Mouse (Mus musculus): ENCODE measurements around the gene Ccdc85b. TPM values are rescaled to one million over a fixed set of nuclear protein-coding genes. Genes with fewer than 3 reads are reported as not detected.

Gene Ccdc85b
- polyA plus RNA-seq, 1 experiment: 3.3 TPM

DNA sequence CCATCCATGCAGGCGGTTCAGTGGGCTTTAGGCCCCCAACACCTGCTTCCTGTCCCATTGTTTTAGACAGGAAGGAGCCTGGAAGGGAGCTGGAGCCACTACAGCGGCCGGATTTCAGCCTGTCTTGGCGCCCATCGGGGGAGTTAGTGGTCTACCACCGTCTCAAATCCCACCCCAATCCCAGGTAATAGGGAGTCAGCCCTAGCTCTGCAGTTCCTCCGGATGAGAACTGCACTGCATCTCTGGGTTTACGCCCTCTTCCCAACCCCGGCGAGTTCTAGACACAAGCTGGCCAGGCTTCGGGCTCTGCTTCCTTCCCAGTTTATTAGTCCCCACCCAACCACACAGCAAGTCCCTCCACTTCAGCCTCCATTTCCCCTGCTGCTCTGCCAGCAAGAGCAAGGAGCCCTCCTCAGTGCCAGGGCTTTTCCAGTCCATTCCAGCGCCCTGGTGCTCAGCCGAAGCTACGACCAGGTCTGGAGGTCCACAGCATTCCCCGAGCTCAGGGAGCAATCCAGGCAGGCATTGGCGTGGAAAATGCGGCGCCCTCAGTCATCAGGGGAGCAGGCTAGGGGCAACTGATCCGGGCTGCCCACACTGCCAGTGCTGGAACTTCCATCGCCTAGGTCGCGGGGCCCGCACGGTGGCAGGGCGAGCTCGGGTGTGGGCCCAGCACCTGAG is 1.3 kb downstream of the Ccdc85b start:
- Histone ChIP-seq H3K27me3 (ENCODE audit: control insufficient read depth, insufficient read depth, low read length, poor library complexity, severe bottlenecking) (no peaks in the 10 kb centered on the region), H3K36me3 (ENCODE audit: control insufficient read depth, insufficient read depth, low read length, poor library complexity, severe bottlenecking) (no peaks in the 10 kb centered on the region; the same call in 1 of the 2 replicates), H3K9me3 (replicated peaks; ENCODE audit: control insufficient read depth, insufficient read depth, low read length, poor library complexity, severe bottlenecking) (no peaks in the 10 kb centered on the region), H3K4me1 (ENCODE audit: control insufficient read depth, insufficient read depth, low read length) (no peaks in the 10 kb centered on the region), H3K4me3 (ENCODE audit: low read depth, low read length) (peak overlapping the region; percentile 64), H3K27ac (ENCODE audit: insufficient read depth, low read length) (no peak overlapping the region), H3K9ac (ENCODE audit: low read depth, poor library complexity, severe bottlenecking) (peak overlapping the region; percentile 86)
- no peak for TF ChIP-seq EP300 (IDR thresholded peaks at IDR 0.05; ENCODE audit: insufficient read depth, low read depth, low read length)
- TF ChIP-seq CTCF (IDR thresholded peaks at IDR 0.05; ENCODE audit: low read depth, low read length): no peak
- TF ChIP-seq POLR2A (IDR thresholded peaks at IDR 0.05; ENCODE audit: insufficient read depth, low read length): no peak

DNA sequence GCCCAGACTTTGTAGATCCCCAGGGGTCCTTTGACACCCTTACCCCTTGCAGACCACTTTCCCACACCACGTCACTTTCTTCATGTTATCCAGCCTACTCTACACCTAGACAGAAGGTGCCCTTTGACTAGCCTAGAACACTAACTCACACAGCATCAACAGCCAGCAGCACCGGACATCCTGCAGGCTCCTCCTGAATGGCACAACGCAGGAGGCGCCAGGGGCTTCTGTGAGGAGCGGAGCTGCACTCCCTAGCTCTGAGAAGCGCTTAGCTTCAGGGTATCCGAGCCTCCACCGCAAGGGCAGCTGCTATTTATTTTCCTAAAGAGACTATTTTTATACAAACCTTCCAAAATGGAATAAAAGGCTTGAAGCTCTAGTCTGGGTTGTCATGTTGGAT is 2.1 kb downstream of the Ccdc85b start:
- TF ChIP-seq POLR2A (IDR thresholded peaks at IDR 0.05; ENCODE audit: insufficient read depth, low read length) (no peak), EP300 (IDR thresholded peaks at IDR 0.05; ENCODE audit: insufficient read depth, low read depth, low read length) (no peak), CTCF (IDR thresholded peaks at IDR 0.05; ENCODE audit: low read depth, low read length) (no peak)
- Histone ChIP-seq H3K27ac (ENCODE audit: insufficient read depth, low read length) (no peak overlapping the region), H3K36me3 (ENCODE audit: control insufficient read depth, insufficient read depth, low read length, poor library complexity, severe bottlenecking) (no peaks in the 10 kb centered on the region; the same call in 1 of the 2 replicates), H3K9ac (ENCODE audit: low read depth, poor library complexity, severe bottlenecking) (peak overlapping the region; percentile 86; the same call in 1 of the 2 replicates), H3K27me3 (ENCODE audit: control insufficient read depth, insufficient read depth, low read length, poor library complexity, severe bottlenecking) (no peaks in the 10 kb centered on the region), H3K4me1 (ENCODE audit: control insufficient read depth, insufficient read depth, low read length) (no peaks in the 10 kb centered on the region), H3K4me3 (ENCODE audit: low read depth, low read length) (no peak overlapping the region), H3K9me3 (replicated peaks; ENCODE audit: control insufficient read depth, insufficient read depth, low read length, poor library complexity, severe bottlenecking) (no peaks in the 10 kb centered on the region)

- Histone ChIP-seq H3K4me3 (ENCODE audit: low read depth, low read length) (peak overlapping the region; percentile 2; the same call in 1 of the 2 replicates), H3K36me3 (ENCODE audit: control insufficient read depth, insufficient read depth, low read length, poor library complexity, severe bottlenecking) (no peaks in the 10 kb centered on the region; the same call in 1 of the 2 replicates), H3K27me3 (ENCODE audit: control insufficient read depth, insufficient read depth, low read length, poor library complexity, severe bottlenecking) (no peaks in the 10 kb centered on the region), H3K4me1 (ENCODE audit: control insufficient read depth, insufficient read depth, low read length) (no peaks in the 10 kb centered on the region), H3K9ac (ENCODE audit: low read depth, poor library complexity, severe bottlenecking) (no peak overlapping the region), H3K27ac (ENCODE audit: insufficient read depth, low read length) (no peak overlapping the region), H3K9me3 (replicated peaks; ENCODE audit: control insufficient read depth, insufficient read depth, low read length, poor library complexity, severe bottlenecking) (no peaks in the 10 kb centered on the region)
- TF ChIP-seq EP300 (IDR thresholded peaks at IDR 0.05; ENCODE audit: insufficient read depth, low read depth, low read length) (no peak), CTCF (IDR thresholded peaks at IDR 0.05; ENCODE audit: low read depth, low read length) (no peak), POLR2A (IDR thresholded peaks at IDR 0.05; ENCODE audit: insufficient read depth, low read length) (no peak)
Measured at GRCm38 (mm10) chr19:5455037-5455436, 2.7 kb downstream of the Ccdc85b start.

DNA sequence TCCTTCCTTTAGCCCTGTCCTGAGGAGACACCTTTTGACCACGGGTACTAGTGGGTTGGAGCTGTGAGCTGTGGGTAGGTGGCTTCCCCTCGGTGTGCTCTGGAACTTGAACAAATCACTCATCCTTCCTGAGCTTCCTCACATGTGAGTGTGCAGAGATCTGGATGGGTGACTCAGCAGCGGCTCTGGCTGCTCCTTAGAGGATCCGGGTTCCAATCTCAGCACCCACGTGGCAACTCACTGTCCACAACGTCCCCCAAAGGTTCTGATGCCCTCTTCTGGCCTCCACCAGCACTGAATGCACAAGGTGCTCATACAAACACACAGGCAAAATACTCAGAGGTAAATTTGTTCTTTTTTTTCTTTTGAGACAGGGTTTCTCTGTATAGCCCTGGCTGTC is 5.9 kb downstream of the Ccdc85b start:
- H3K36me3 ChIP-seq (ENCODE audit: control insufficient read depth, insufficient read depth, low read length, poor library complexity, severe bottlenecking): no peaks in the 10 kb centered on the region; the same call in 1 of the 2 replicates
- H3K27me3 ChIP-seq (ENCODE audit: control insufficient read depth, insufficient read depth, low read length, poor library complexity, severe bottlenecking): no peaks in the 10 kb centered on the region
- H3K4me3 ChIP-seq (ENCODE audit: low read depth, low read length): no peak overlapping the region
- H3K4me1 ChIP-seq (ENCODE audit: control insufficient read depth, insufficient read depth, low read length): no peaks in the 10 kb centered on the region
- H3K9ac ChIP-seq (ENCODE audit: low read depth, poor library complexity, severe bottlenecking): no peak overlapping the region
- no peaks in the 10 kb centered on the region for H3K9me3 ChIP-seq (replicated peaks; ENCODE audit: control insufficient read depth, insufficient read depth, low read length, poor library complexity, severe bottlenecking)
- TF ChIP-seq EP300 (IDR thresholded peaks at IDR 0.05; ENCODE audit: insufficient read depth, low read depth, low read length) (no peak), CTCF (IDR thresholded peaks at IDR 0.05; ENCODE audit: low read depth, low read length) (no peak), POLR2A (IDR thresholded peaks at IDR 0.05; ENCODE audit: insufficient read depth, low read length) (no peak)
- no peak overlapping the region for H3K27ac ChIP-seq (ENCODE audit: insufficient read depth, low read length)

GRCm38 (mm10) chr19:5449673-5450072 is 8.0 kb downstream of the Ccdc85b start:
- Histone ChIP-seq H3K27ac (ENCODE audit: insufficient read depth, low read length) (no peak overlapping the region), H3K9ac (ENCODE audit: low read depth, poor library complexity, severe bottlenecking) (no peak overlapping the region), H3K36me3 (ENCODE audit: control insufficient read depth, insufficient read depth, low read length, poor library complexity, severe bottlenecking) (no peaks in the 10 kb centered on the region; the same call in 1 of the 2 replicates), H3K4me3 (ENCODE audit: low read depth, low read length) (no peak overlapping the region), H3K4me1 (ENCODE audit: control insufficient read depth, insufficient read depth, low read length) (no peaks in the 10 kb centered on the region), H3K27me3 (ENCODE audit: control insufficient read depth, insufficient read depth, low read length, poor library complexity, severe bottlenecking) (no peaks in the 10 kb centered on the region), H3K9me3 (replicated peaks; ENCODE audit: control insufficient read depth, insufficient read depth, low read length, poor library complexity, severe bottlenecking) (no peaks in the 10 kb centered on the region)
- TF ChIP-seq CTCF (IDR thresholded peaks at IDR 0.05; ENCODE audit: low read depth, low read length) (no peak), POLR2A (IDR thresholded peaks at IDR 0.05; ENCODE audit: insufficient read depth, low read length) (no peak), EP300 (IDR thresholded peaks at IDR 0.05; ENCODE audit: insufficient read depth, low read depth, low read length) (no peak)

All from ES-Bruce4 (cell line).